Mouse (Mus musculus) cortical plate, adult 2 months (tissue): Measurements from ENCODE around the gene Adam4. TPM values are rescaled to one million over a fixed set of nuclear protein-coding genes. Genes with fewer than 3 reads are reported as not detected.
"Not testable (repeated sequence)": the region's sequence is repeated elsewhere in the genome, so short reads cannot be mapped to it uniquely, and the experiment has no call there.

Experiments used
- H3K27ac ChIP-seq: fragments of 200-500 bp; 2 replicates; pipeline ENCODE4 v1.5.1; 2012; ENCODE audit warnings: low read length, control low read depth, inconsistent platforms; ENCODE audit not compliant: insufficient read depth
- H3K4me1 ChIP-seq: fragments of 200-500 bp; 2 replicates; pipeline ENCODE4 v1.6.1; 2011; ENCODE audit warnings: low read length; ENCODE audit not compliant: control insufficient read depth, insufficient read depth
- H3K4me3 ChIP-seq: fragments of 200-500 bp; 2 replicates; pipeline ENCODE4 v1.5.1; 2011; ENCODE audit warnings: mild to moderate bottlenecking, low read length, control low read depth; ENCODE audit not compliant: insufficient read depth
- CTCF ChIP-seq: fragments of 200-500 bp; IDR thresholded peaks from 2 replicates; pipeline ENCODE4 v1.5.1; 2011; ENCODE audit warnings: mild to moderate bottlenecking, control low read depth, low read length; ENCODE audit not compliant: insufficient read depth; ENCODE audit errors: extremely low read depth
- POLR2A ChIP-seq: fragments of 200-500 bp; IDR thresholded peaks from 2 replicates; pipeline ENCODE4 v1.6.1; 2011; ENCODE audit warnings: mild to moderate bottlenecking, low read length, control low read depth; ENCODE audit not compliant: insufficient read depth; ENCODE audit errors: extremely low read depth
- polyA plus RNA-seq: library from polyadenylated mRNA; depleted of rRNA; stranded (reverse); fragments of >200 nt; gene quantifications from 2 replicates; pipeline ENCODE4 v1.2.3, GENCODE M21; 2012; rRNA removed

The Adam4 gene
- 1.3 and 1.5 TPM in 2 replicates for polyA plus RNA-seq

DNA sequence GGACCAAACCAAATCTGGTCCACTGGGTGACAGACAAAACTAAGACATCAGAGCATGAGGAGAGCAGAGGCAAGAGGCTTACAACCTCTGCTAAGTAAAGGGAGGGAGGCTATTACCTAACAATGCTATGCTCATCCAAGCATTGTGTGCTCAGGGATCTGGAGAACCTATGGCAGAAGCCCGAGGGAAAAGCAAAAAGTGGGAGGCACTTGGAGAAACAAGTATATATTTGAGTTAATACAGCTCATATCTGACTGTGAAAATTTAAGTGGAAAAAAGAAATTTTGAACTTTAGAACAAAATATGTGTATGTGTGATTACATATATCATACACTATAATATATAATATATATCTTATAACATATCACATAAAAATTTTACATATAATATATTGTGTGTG lies at the start of gene Adam4:
TSS of gene Adam4 (minus strand) at position 101 of the 400 bp plus-strand sequence.
- Histone ChIP-seq H3K27ac (no peak within 1 kb of the TSS), H3K4me1 (no peaks in the 10 kb centered on the region), H3K4me3 (no peak within 1 kb of the TSS)
- TF ChIP-seq CTCF (no peak), POLR2A (no peak)

DNA sequence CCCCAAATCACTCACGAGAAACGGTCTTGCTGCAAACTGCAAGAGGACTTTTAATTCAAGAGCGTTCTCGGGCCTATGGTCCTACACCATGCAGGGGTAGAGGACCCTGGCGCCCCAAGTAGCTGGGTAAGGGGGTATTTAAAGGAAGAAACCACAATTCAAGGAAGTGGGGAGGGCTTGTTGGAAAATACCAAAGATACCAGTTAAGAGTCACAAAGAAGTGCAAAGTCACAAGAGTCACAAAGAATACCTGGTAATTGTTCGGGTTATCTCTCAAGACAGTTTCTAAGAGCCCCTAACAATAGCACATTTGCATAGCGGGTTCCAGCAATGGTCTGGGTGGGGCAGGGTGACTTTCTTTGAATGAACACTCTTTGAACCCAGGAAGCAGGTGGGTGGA lies 37.3 kb upstream of the Adam4 start:
- H3K27ac ChIP-seq, H3K4me3 ChIP-seq, H3K4me1 ChIP-seq: not testable (repeated sequence)

DNA sequence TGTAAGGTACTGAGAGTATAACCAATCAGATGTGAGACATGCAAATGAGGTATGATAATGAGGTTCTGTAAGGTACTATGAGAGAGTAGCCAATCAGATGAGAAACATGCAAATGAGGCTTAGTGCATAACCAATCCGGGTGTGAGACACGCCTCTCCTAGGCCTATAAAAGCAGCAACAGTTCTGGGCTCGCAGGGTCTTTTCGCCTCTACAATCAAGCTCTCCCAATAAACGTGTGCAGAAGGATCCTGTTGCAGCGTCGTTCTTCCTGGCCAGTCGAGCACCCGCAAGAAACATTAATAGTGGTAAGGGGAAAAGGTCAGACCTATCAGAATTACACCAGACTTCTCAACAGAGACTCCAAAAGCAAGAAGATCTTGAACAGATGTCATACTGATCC lies 17.2 kb upstream of the Adam4 start:
- not testable (repeated sequence) for H3K27ac ChIP-seq, H3K4me3 ChIP-seq, H3K4me1 ChIP-seq

DNA sequence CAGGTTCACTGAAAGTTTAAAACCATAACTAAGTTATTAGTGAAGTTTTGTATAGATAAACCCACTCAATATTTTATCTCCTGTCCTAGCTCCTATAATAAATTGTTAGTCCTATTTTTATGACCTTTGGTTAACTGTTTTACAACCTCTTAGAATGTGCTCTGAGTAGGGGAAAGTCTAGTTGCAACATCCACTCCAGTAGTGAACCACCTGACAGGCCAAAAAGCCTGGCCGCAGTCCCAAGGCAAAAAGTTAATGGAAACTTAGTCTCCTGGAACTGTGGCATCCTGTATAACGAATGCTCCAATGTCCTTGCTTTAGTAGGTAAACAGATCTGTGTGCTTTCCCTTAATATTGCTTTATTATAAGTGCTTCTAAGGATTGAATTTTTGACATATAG lies 13.0 kb upstream of the Adam4 start:
- not testable (repeated sequence) for H3K27ac ChIP-seq, H3K4me1 ChIP-seq, H3K4me3 ChIP-seq

DNA sequence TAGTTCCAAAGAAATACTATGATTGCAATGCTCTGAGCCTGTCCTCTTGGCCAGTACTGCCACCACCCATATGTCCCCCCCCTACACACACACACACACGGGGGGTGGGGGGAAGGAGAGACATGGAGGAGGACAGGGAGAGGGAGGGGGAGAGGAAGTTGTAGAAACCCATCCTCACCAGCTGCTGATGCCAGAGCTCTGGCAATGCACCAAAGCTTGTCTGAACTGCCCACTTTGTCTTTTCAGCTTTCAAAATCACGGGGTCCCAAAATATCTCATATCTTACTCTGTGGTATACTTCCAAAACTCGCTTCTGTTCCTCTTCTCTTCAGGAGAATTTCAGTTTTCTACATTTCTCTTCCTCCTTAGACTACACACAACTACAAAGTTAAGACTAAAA lies 8.5 kb downstream of the Adam4 start:
- TF ChIP-seq POLR2A (no peak), CTCF (no peak)

DNA sequence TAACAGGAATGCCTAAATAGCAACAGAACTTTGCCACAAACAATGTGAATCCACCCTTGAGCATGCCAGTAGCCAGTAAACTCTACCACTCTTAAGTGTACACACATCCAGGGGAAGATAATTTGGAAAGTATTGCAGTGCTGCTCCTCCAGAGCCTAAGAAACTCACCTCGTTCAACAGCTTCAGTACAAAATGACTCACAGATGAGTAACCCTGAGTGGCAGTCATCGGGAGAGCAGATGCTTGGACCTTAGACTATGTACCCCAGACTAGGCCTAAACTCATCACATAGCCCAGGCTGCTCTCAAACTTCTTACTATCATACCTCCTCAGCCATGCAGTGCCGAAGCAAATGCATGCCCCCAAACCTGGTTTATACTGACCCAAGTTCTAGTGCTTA lies 12.8 kb downstream of the Adam4 start:
- TF ChIP-seq POLR2A: no peak
- TF ChIP-seq CTCF: no peak
- no peak overlapping the region for H3K27ac ChIP-seq
- no peak overlapping the region for H3K4me3 ChIP-seq
- no peaks in the 10 kb centered on the region for H3K4me1 ChIP-seq

More for the DNA sequence above, 8.5 kb downstream of the Adam4 start:
- H3K4me3 ChIP-seq: no peak overlapping the region
- no peaks in the 10 kb centered on the region for H3K4me1 ChIP-seq
- no peak overlapping the region for H3K27ac ChIP-seq

DNA sequence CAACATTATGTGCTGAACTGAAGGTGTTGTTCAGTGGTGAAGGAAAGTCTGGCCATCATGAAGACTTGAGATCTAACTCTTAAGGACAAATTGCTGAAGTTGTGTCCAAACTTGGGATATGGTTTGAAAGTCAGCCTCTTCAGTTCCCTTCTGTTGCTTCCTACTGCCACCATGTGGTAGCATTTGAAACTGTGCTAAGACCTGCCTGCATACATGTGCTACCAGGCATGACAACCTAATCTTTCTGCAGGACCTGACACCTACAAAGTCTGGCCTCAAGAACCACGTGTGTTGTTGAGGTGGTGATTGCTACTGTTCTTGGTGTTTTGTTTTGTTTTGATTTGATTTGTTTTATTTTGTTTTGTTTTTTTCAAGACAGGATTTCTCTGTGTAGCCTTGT lies 19.6 kb downstream of the Adam4 start:
- Histone ChIP-seq H3K27ac (no peak overlapping the region), H3K4me3 (no peak overlapping the region), H3K4me1 (no peaks in the 10 kb centered on the region)
- TF ChIP-seq CTCF (peak; percentile 93), POLR2A (no peak)

DNA sequence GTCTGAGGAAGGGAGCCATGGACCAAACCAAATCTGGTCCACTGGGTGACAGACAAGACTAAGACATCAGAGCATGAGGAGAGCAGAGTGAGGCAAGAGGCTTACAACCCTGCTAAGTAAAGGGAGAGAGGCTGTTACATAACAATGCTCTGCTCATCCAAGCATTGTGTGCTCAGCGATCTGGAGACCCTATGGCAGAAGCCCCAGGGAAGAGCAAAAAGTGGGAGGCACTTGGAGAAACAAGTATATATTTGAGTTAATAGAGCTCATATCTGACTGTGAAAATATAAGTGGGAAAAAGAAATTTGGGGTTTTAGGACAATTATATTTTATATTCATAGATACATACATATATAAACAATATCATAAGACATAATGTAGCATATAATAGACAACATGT lies 42.4 kb downstream of the Adam4 start, which contains the start of gene Gm4787:
TSS of gene Gm4787 (minus strand) at position 101 of the 400 bp plus-strand sequence.
- H3K27ac ChIP-seq, H3K4me3 ChIP-seq, H3K4me1 ChIP-seq: not testable (repeated sequence)

Other genes starting within 250 kb of the Adam4 start
- 9.3 and 9.8 TPM in 2 replicates for gene Slc8a3, start 88.8 kb downstream of the Adam4 start, polyA plus RNA-seq
- 2.1 and 2.2 TPM in 2 replicates for gene Gm4787, start 42.5 kb downstream of the Adam4 start, polyA plus RNA-seq
- 54.1 and 71.7 TPM in 2 replicates for gene Cox16, start 63.2 kb upstream of the Adam4 start, polyA plus RNA-seq
- gene Gm20498, start 111.0 kb upstream of the Adam4 start, polyA plus RNA-seq: 25.9 and 27.3 TPM in 2 replicates
- gene Synj2bp, start 111.0 kb upstream of the Adam4 start, polyA plus RNA-seq: 24.7 and 24.8 TPM in 2 replicates
- 0.30 and 0.38 TPM in 2 replicates for gene Adam21, start 146.5 kb upstream of the Adam4 start, polyA plus RNA-seq
- 30.3 and 34.0 TPM in 2 replicates for gene Med6, start 173.1 kb upstream of the Adam4 start, polyA plus RNA-seq
- 30.2 and 32.4 TPM in 2 replicates for gene Ttc9, start 209.3 kb upstream of the Adam4 start, polyA plus RNA-seq